Mouse (Mus musculus): ENCODE measurements around the gene Ralgapa2. TPM values are rescaled to one million over a fixed set of nuclear protein-coding genes. Genes with fewer than 3 reads are reported as not detected.

Gene Ralgapa2
- polyA plus RNA-seq, 1 experiment, result 17.8 TPM

DNA sequence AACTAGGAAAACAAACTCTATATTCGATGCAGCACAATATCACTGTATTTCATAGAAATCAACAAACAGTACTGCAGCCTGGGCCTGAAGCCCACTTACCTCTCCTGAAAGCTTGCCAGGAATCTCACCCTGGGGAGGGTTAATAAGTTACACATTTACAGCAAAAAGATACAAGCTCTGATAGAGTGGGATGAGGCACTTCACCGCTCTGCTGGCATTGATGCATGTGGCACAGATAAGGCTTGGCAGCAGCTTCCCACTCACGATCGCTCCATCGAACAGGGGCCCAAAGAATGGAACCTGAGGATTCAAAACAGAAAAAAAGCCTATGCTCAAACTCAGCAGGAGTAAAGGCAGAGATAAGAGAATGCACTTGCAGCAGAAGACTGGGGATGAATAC, 197.4 kb downstream of the Ralgapa2 start:
- DNase-seq, result no peak
- no peak overlapping the region for H3K4me3 ChIP-seq (ENCODE audit: control insufficient read depth, insufficient read depth, low read length)
- H3K27ac ChIP-seq (ENCODE audit: control insufficient read depth, insufficient read depth, low read length), result no peak overlapping the region
- WGBS, result 80% methylated on average over 5 of the region's 5 CpGs
- H3K36me3 ChIP-seq (ENCODE audit: control insufficient read depth, insufficient read depth, low read length), result peaks cover 6% of the 10 kb centered on the region; the same call in 1 of the 2 replicates
- no peaks in the 10 kb centered on the region for H3K4me1 ChIP-seq (replicated peaks; ENCODE audit: control insufficient read depth, insufficient read depth, low read length)
- TF ChIP-seq CTCF (IDR thresholded peaks at IDR 0.05; ENCODE audit: borderline replicate concordance, control insufficient read depth, extremely low read depth, insufficient read depth, low read length, poor library complexity) (no peak), POLR2A (IDR thresholded peaks at IDR 0.05; ENCODE audit: control insufficient read depth, extremely low read depth, insufficient read depth, low read length, poor library complexity) (no peak)
- H3K27me3 ChIP-seq (ENCODE audit: control insufficient read depth, insufficient read depth, low read length), result no peaks in the 10 kb centered on the region

DNA sequence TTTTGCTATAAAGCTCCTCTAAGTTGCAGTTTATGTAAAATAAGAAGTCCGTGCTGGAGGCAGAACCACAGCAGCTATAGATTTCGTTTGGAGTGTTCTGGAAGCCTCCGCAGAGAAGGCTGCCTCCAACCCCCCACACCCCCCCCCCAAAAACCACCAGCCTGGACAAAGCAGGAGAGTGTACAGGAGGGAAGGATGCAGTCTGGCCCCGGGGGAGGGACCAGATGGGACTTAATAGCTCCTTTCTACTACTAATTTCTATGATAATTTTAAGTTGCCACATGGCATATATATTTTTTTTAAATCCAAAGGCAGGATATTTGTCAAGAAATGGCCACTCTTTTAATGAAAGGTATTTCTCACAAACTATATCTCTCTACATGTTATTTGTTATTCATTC, 198.3 kb downstream of the Ralgapa2 start:
- WGBS, result 88% methylated on average over 4 of the region's 4 CpGs
- H3K27ac ChIP-seq (ENCODE audit: control insufficient read depth, insufficient read depth, low read length), result no peak overlapping the region
- peaks cover 6% of the 10 kb centered on the region; the same call in 1 of the 2 replicates for H3K36me3 ChIP-seq (ENCODE audit: control insufficient read depth, insufficient read depth, low read length)
- H3K4me1 ChIP-seq (replicated peaks; ENCODE audit: control insufficient read depth, insufficient read depth, low read length), result no peaks in the 10 kb centered on the region
- no peaks in the 10 kb centered on the region for H3K27me3 ChIP-seq (ENCODE audit: control insufficient read depth, insufficient read depth, low read length)
- DNase-seq, result no peak
- TF ChIP-seq CTCF (IDR thresholded peaks at IDR 0.05; ENCODE audit: borderline replicate concordance, control insufficient read depth, extremely low read depth, insufficient read depth, low read length, poor library complexity) (no peak), POLR2A (IDR thresholded peaks at IDR 0.05; ENCODE audit: control insufficient read depth, extremely low read depth, insufficient read depth, low read length, poor library complexity) (no peak)
- H3K4me3 ChIP-seq (ENCODE audit: control insufficient read depth, insufficient read depth, low read length), result no peak overlapping the region

DNA sequence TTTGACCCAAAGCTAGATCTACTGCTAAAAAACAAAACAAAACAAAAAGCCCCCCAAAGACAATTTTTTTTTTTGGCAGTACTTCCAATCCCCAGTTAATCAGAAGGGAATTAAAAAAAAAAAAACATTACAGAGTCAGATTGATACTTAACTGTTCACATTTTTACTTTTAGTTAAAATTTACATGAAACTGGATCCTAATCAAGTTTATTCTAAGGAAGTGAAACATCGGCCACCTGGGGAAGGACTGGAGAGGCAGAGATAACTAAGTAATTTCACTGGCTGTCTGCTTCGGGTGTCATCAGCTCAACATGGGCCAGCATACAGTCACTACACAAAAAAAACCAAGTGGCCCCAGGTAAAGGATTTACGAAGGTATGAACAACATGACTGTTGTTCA, 201.4 kb downstream of the Ralgapa2 start:
- DNase-seq, result no peak
- Histone ChIP-seq H3K4me3 (ENCODE audit: control insufficient read depth, insufficient read depth, low read length) (no peak overlapping the region), H3K27ac (ENCODE audit: control insufficient read depth, insufficient read depth, low read length) (no peak overlapping the region), H3K36me3 (ENCODE audit: control insufficient read depth, insufficient read depth, low read length) (peaks cover 6% of the 10 kb centered on the region; the same call in 1 of the 2 replicates), H3K4me1 (replicated peaks; ENCODE audit: control insufficient read depth, insufficient read depth, low read length) (no peaks in the 10 kb centered on the region), H3K27me3 (ENCODE audit: control insufficient read depth, insufficient read depth, low read length) (no peaks in the 10 kb centered on the region)
- no peak for TF ChIP-seq POLR2A (IDR thresholded peaks at IDR 0.05; ENCODE audit: control insufficient read depth, extremely low read depth, insufficient read depth, low read length, poor library complexity)
- no peak for TF ChIP-seq CTCF (IDR thresholded peaks at IDR 0.05; ENCODE audit: borderline replicate concordance, control insufficient read depth, extremely low read depth, insufficient read depth, low read length, poor library complexity)
- WGBS, result 84% methylated on average over 3 of the region's 3 CpGs

DNA sequence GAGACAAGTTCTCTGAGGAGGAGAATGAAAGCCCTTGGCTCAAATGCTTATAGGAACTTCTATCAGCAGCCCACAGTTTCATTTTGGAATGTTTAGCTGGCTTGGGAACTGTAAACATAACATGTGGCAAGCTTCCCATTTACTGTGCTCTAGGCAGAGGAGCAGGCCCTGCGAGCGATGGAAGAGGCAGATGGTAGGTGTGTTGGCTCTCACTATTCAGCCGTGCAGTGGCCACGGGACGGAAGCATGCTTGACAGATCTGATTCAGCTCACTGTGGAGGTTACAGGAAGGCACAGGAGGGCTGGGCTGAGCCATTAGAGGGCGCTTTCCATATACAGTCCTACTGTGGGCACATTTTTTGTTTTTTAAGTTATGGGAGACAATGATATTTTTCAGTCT, 201.9 kb downstream of the Ralgapa2 start:
- Histone ChIP-seq H3K27ac (ENCODE audit: control insufficient read depth, insufficient read depth, low read length) (no peak overlapping the region), H3K4me1 (replicated peaks; ENCODE audit: control insufficient read depth, insufficient read depth, low read length) (no peaks in the 10 kb centered on the region), H3K27me3 (ENCODE audit: control insufficient read depth, insufficient read depth, low read length) (no peaks in the 10 kb centered on the region), H3K4me3 (ENCODE audit: control insufficient read depth, insufficient read depth, low read length) (no peak overlapping the region), H3K36me3 (ENCODE audit: control insufficient read depth, insufficient read depth, low read length) (peaks cover 6% of the 10 kb centered on the region; the same call in 1 of the 2 replicates)
- 73% methylated on average over 6 of the region's 6 CpGs for WGBS
- DNase-seq, result peak; percentile 8
- TF ChIP-seq POLR2A (IDR thresholded peaks at IDR 0.05; ENCODE audit: control insufficient read depth, extremely low read depth, insufficient read depth, low read length, poor library complexity) (no peak), CTCF (IDR thresholded peaks at IDR 0.05; ENCODE audit: borderline replicate concordance, control insufficient read depth, extremely low read depth, insufficient read depth, low read length, poor library complexity) (no peak)

DNA sequence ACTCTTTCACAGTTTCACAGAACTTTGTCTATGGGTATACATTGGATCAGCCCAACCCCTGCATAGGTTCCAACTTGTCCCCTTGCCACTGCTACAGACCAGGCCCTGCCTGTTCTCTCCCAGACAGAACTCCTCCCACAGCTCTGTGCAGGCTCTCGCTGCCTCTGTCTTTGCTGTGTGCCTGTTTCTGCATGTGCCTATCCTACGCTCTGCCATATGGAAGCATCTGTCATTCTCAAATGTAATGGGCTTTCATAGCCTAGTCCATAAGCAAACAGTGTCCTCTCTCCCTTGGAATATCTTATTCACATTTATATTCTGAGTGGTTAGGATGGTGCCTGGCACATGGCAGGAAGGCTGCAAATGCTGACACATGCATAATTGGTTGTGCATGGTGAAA, 202.7 kb downstream of the Ralgapa2 start:
- no peak for DNase-seq
- Histone ChIP-seq H3K36me3 (ENCODE audit: control insufficient read depth, insufficient read depth, low read length) (0 out of 2 replicates have a peak, but pooled peaks cover under 1% of the 10 kb centered on the region), H3K27ac (ENCODE audit: control insufficient read depth, insufficient read depth, low read length) (no peak overlapping the region), H3K4me3 (ENCODE audit: control insufficient read depth, insufficient read depth, low read length) (no peak overlapping the region), H3K4me1 (replicated peaks; ENCODE audit: control insufficient read depth, insufficient read depth, low read length) (no peaks in the 10 kb centered on the region), H3K27me3 (ENCODE audit: control insufficient read depth, insufficient read depth, low read length) (no peaks in the 10 kb centered on the region)
- WGBS, result 99% methylated on average over 2 of the region's 2 CpGs
- no peak for TF ChIP-seq POLR2A (IDR thresholded peaks at IDR 0.05; ENCODE audit: control insufficient read depth, extremely low read depth, insufficient read depth, low read length, poor library complexity)
- no peak for TF ChIP-seq CTCF (IDR thresholded peaks at IDR 0.05; ENCODE audit: borderline replicate concordance, control insufficient read depth, extremely low read depth, insufficient read depth, low read length, poor library complexity)

DNA sequence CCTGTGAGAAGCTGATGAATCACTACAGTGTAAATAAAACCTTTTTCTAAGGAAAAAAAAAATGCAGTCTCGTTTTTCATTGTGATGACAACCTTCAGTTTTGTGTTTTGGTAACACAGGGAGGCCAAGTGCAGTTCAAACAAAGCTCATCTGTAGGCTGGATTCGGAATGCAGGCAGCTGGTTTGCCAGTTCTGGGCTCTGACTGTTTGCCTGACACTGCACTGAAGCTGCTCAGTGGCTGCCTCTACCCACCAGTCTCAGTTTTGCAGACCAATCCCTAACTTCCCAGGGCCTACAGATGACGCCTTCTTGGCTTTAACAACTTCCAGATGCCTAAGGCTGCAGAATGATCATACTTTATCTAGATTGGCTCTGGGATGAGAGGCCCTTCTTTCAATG, 205.1 kb downstream of the Ralgapa2 start:
- no peak overlapping the region for H3K27ac ChIP-seq (ENCODE audit: control insufficient read depth, insufficient read depth, low read length)
- H3K36me3 ChIP-seq (ENCODE audit: control insufficient read depth, insufficient read depth, low read length), result no peaks in the 10 kb centered on the region
- WGBS, result 86% methylated on average over 3 of the region's 3 CpGs
- no peak overlapping the region for H3K4me3 ChIP-seq (ENCODE audit: control insufficient read depth, insufficient read depth, low read length)
- TF ChIP-seq POLR2A (IDR thresholded peaks at IDR 0.05; ENCODE audit: control insufficient read depth, extremely low read depth, insufficient read depth, low read length, poor library complexity) (no peak), CTCF (IDR thresholded peaks at IDR 0.05; ENCODE audit: borderline replicate concordance, control insufficient read depth, extremely low read depth, insufficient read depth, low read length, poor library complexity) (no peak)
- no peaks in the 10 kb centered on the region for H3K27me3 ChIP-seq (ENCODE audit: control insufficient read depth, insufficient read depth, low read length)
- no peak for DNase-seq
- no peaks in the 10 kb centered on the region for H3K4me1 ChIP-seq (replicated peaks; ENCODE audit: control insufficient read depth, insufficient read depth, low read length)

DNA sequence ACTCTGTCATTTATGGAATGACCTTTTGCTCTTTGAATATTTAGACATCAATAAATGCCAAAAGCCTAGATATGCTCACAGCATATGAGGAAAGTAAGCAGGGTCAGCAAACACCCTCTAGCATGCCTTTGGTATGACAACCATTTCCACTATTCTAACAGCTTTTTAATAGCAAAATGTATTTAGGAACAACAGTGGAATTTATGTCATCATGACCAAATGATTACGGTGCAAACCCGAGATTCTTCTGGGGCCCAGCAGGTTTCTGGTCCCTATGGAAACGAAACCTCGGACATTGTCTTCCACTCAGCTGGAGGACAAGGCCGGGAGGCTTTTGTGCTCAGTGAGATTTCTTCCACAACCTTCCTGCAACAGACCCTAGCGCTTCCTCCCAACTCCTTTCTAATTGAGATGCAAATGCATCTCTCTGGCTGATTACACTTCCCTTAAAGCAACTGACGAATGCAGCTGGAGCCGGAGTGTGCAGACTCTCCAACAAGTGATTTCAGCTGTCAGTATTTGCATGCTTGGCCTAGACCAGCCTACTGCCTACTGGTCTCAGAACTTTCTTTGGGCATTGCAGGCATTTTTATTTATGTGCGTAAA, 209.9 kb downstream of the Ralgapa2 start:
- Histone ChIP-seq H3K27ac (ENCODE audit: control insufficient read depth, insufficient read depth, low read length) (no peak overlapping the region), H3K4me3 (ENCODE audit: control insufficient read depth, insufficient read depth, low read length) (no peak overlapping the region), H3K36me3 (ENCODE audit: control insufficient read depth, insufficient read depth, low read length) (no peaks in the 10 kb centered on the region), H3K27me3 (ENCODE audit: control insufficient read depth, insufficient read depth, low read length) (no peaks in the 10 kb centered on the region), H3K4me1 (replicated peaks; ENCODE audit: control insufficient read depth, insufficient read depth, low read length) (no peaks in the 10 kb centered on the region)
- no peak for DNase-seq
- TF ChIP-seq CTCF (IDR thresholded peaks at IDR 0.05; ENCODE audit: borderline replicate concordance, control insufficient read depth, extremely low read depth, insufficient read depth, low read length, poor library complexity), result no peak
- TF ChIP-seq POLR2A (IDR thresholded peaks at IDR 0.05; ENCODE audit: control insufficient read depth, extremely low read depth, insufficient read depth, low read length, poor library complexity), result no peak
- whole genome bisulfite sequencing, result 95% methylated on average over 9 of the region's 9 CpGs
